Mouse (Mus musculus): ENCODE results near the gene Col16a1. TPM values are rescaled to one million over a fixed set of nuclear protein-coding genes. Genes with fewer than 3 reads are reported as not detected.

Col16a1 gene
- polyA plus RNA-seq, 1 experiment from 2014 or later, result 63.0 TPM

GRCm38 (mm10) chr4:130073367-130073766 is 25.7 kb downstream of the Col16a1 start:
- peaks cover under 1% of the 10 kb centered on the region; the same call in 1 of the 2 replicates for H3K27me3 ChIP-seq (replicated peaks)
- H3K36me3 ChIP-seq, result no peaks in the 10 kb centered on the region
- no peaks in the 10 kb centered on the region for H3K9me3 ChIP-seq
- no peak overlapping the region for H3K9ac ChIP-seq
- WGBS, result 87% methylated on average over 4 of the region's 4 CpGs
- H3K4me2 ChIP-seq (replicated peaks), result no peak overlapping the region
- ATAC-seq, result no peak
- no peak overlapping the region for H3K4me3 ChIP-seq (replicated peaks)
- no peak overlapping the region for H3K27ac ChIP-seq
- H3K4me1 ChIP-seq (replicated peaks), result no peaks in the 10 kb centered on the region

GRCm38 (mm10) chr4:130074761-130075515 is 27.3 kb downstream of the Col16a1 start:
- no peak overlapping the region for H3K27ac ChIP-seq
- H3K4me2 ChIP-seq (replicated peaks), result no peak overlapping the region
- H3K36me3 ChIP-seq, result no peaks in the 10 kb centered on the region
- no peak overlapping the region for H3K4me3 ChIP-seq (replicated peaks)
- H3K9ac ChIP-seq, result no peak overlapping the region
- no peaks in the 10 kb centered on the region for H3K4me1 ChIP-seq (replicated peaks)
- H3K27me3 ChIP-seq (replicated peaks), result peaks cover 7% of the 10 kb centered on the region; the same call in 1 of the 2 replicates
- H3K9me3 ChIP-seq, result no peaks in the 10 kb centered on the region
- 66% methylated on average over 17 of the region's 17 CpGs for WGBS
- ATAC-seq, result no peak

GRCm38 (mm10) chr4:130076856-130077255 is 29.2 kb downstream of the Col16a1 start:
- 60% methylated on average over 8 of the region's 8 CpGs for WGBS
- H3K36me3 ChIP-seq, result no peaks in the 10 kb centered on the region
- no peak overlapping the region for H3K4me2 ChIP-seq (replicated peaks)
- no peak overlapping the region for H3K27ac ChIP-seq
- ATAC-seq, result no peak
- no peak overlapping the region for H3K9ac ChIP-seq
- H3K4me1 ChIP-seq (replicated peaks), result no peaks in the 10 kb centered on the region
- no peaks in the 10 kb centered on the region for H3K9me3 ChIP-seq
- no peak overlapping the region for H3K4me3 ChIP-seq (replicated peaks)
- H3K27me3 ChIP-seq (replicated peaks), result peaks cover 7% of the 10 kb centered on the region; the same call in 1 of the 2 replicates

- WGBS, result 59% methylated on average over 17 of the region's 17 CpGs
- Histone ChIP-seq H3K9ac (no peak overlapping the region), H3K27ac (no peak overlapping the region), H3K4me2 (replicated peaks) (no peak overlapping the region), H3K4me1 (replicated peaks) (no peaks in the 10 kb centered on the region), H3K27me3 (replicated peaks) (peaks cover 7% of the 10 kb centered on the region; the same call in 1 of the 2 replicates), H3K36me3 (no peaks in the 10 kb centered on the region), H3K9me3 (no peaks in the 10 kb centered on the region), H3K4me3 (replicated peaks) (no peak overlapping the region)
- ATAC-seq, result no peak
These were observed 31.3 kb downstream of the Col16a1 start for GRCm38 (mm10) chr4:130078816-130079485.

- Histone ChIP-seq H3K4me1 (replicated peaks) (no peaks in the 10 kb centered on the region), H3K4me2 (replicated peaks) (no peak overlapping the region), H3K27ac (no peak overlapping the region), H3K9ac (no peak overlapping the region), H3K4me3 (replicated peaks) (no peak overlapping the region), H3K9me3 (no peaks in the 10 kb centered on the region), H3K36me3 (no peaks in the 10 kb centered on the region), H3K27me3 (replicated peaks) (peaks cover 7% of the 10 kb centered on the region; the same call in 1 of the 2 replicates)
- WGBS, result 63% methylated on average over 3 of the region's 3 CpGs
- no peak for ATAC-seq
These were observed 31.9 kb downstream of the Col16a1 start for GRCm38 (mm10) chr4:130079521-130079920.

- 75% methylated on average over 19 of the region's 19 CpGs for WGBS
- no peak overlapping the region for H3K9ac ChIP-seq
- ATAC-seq, result no peak
- no peak overlapping the region for H3K4me3 ChIP-seq (replicated peaks)
- H3K27me3 ChIP-seq (replicated peaks), result peaks cover 7% of the 10 kb centered on the region; the same call in 1 of the 2 replicates
- no peaks in the 10 kb centered on the region for H3K9me3 ChIP-seq
- H3K4me2 ChIP-seq (replicated peaks), result no peak overlapping the region
- no peaks in the 10 kb centered on the region for H3K4me1 ChIP-seq (replicated peaks)
- H3K27ac ChIP-seq, result no peak overlapping the region
- no peaks in the 10 kb centered on the region for H3K36me3 ChIP-seq
These were observed 33.9 kb downstream of the Col16a1 start for GRCm38 (mm10) chr4:130081345-130082190.

- no peaks in the 10 kb centered on the region for H3K4me1 ChIP-seq (replicated peaks)
- H3K4me2 ChIP-seq (replicated peaks), result no peak overlapping the region
- H3K9ac ChIP-seq, result no peak overlapping the region
- no peak for ATAC-seq
- H3K4me3 ChIP-seq (replicated peaks), result no peak overlapping the region
- H3K27ac ChIP-seq, result no peak overlapping the region
- H3K9me3 ChIP-seq, result no peaks in the 10 kb centered on the region
- 51% methylated on average over 9 of the region's 9 CpGs for WGBS
- H3K27me3 ChIP-seq (replicated peaks), result peaks cover 7% of the 10 kb centered on the region; the same call in 1 of the 2 replicates
- H3K36me3 ChIP-seq, result no peaks in the 10 kb centered on the region
These were observed 34.6 kb downstream of the Col16a1 start for GRCm38 (mm10) chr4:130082211-130082610.

GRCm38 (mm10) chr4:130084331-130084945 is 36.8 kb downstream of the Col16a1 start:
- 47% methylated on average over 6 of the region's 7 CpGs for WGBS
- Histone ChIP-seq H3K9me3 (no peaks in the 10 kb centered on the region), H3K4me3 (replicated peaks) (no peak overlapping the region), H3K27me3 (replicated peaks) (no peaks in the 10 kb centered on the region), H3K36me3 (no peaks in the 10 kb centered on the region), H3K4me2 (replicated peaks) (no peak overlapping the region), H3K9ac (no peak overlapping the region), H3K4me1 (replicated peaks) (no peaks in the 10 kb centered on the region), H3K27ac (no peak overlapping the region)
- no peak for ATAC-seq

- Histone ChIP-seq H3K4me1 (replicated peaks) (no peaks in the 10 kb centered on the region), H3K27ac (no peak overlapping the region)
These were observed 37.7 kb downstream of the Col16a1 start for GRCm38 (mm10) chr4:130085246-130085820.

GRCm38 (mm10) chr4:130087293-130087692 is 39.7 kb downstream of the Col16a1 start:
- WGBS, result 15% methylated on average over 7 of the region's 7 CpGs
- Histone ChIP-seq H3K4me2 (replicated peaks) (no peak overlapping the region), H3K9ac (no peak overlapping the region), H3K27ac (no peak overlapping the region), H3K9me3 (no peaks in the 10 kb centered on the region), H3K4me1 (replicated peaks) (no peaks in the 10 kb centered on the region), H3K4me3 (replicated peaks) (no peak overlapping the region), H3K27me3 (replicated peaks) (no peaks in the 10 kb centered on the region), H3K36me3 (no peaks in the 10 kb centered on the region)
- peak; percentile 55; the same call in 1 of the 2 replicates for ATAC-seq

More at GRCm38 (mm10) chr4:130085246-130085820, 37.7 kb downstream of the Col16a1 start:
- no peak overlapping the region for H3K4me3 ChIP-seq (replicated peaks)
- H3K36me3 ChIP-seq, result no peaks in the 10 kb centered on the region
- ATAC-seq, result no peak
- 75% methylated on average over 12 of the region's 12 CpGs for WGBS
- H3K9me3 ChIP-seq, result no peaks in the 10 kb centered on the region
- H3K4me2 ChIP-seq (replicated peaks), result no peak overlapping the region
- no peak overlapping the region for H3K9ac ChIP-seq
- no peaks in the 10 kb centered on the region for H3K27me3 ChIP-seq (replicated peaks)

GRCm38 (mm10) chr4:130095137-130095536 is 47.5 kb downstream of the Col16a1 start:
- H3K9ac ChIP-seq, result no peak overlapping the region
- WGBS, result 66% methylated on average over 3 of the region's 3 CpGs
- H3K36me3 ChIP-seq, result no peaks in the 10 kb centered on the region
- no peak overlapping the region for H3K4me2 ChIP-seq (replicated peaks)
- H3K27me3 ChIP-seq (replicated peaks), result no peaks in the 10 kb centered on the region
- no peak overlapping the region for H3K27ac ChIP-seq
- 0 out of 2 replicates have a peak, but pooled peaks cover 3% of the 10 kb centered on the region for H3K4me1 ChIP-seq (replicated peaks)
- no peak for ATAC-seq
- H3K9me3 ChIP-seq, result no peaks in the 10 kb centered on the region
- H3K4me3 ChIP-seq (replicated peaks), result no peak overlapping the region
